Mouse (Mus musculus): ENCODE measurements around the gene Sh3bgrl. TPM values are rescaled to one million over a fixed set of nuclear protein-coding genes. Genes with fewer than 3 reads are reported as not detected.
"Not testable (repeated sequence)": the region's sequence is repeated elsewhere in the genome, so short reads cannot be mapped to it uniquely, and the experiment has no call there.

Sh3bgrl gene
- polyA plus RNA-seq (2015; fragmentation: Nextera tagmentation; extraction: Ambion mirVana): 40.5 and 73.1 TPM in 2 replicates

DNA sequence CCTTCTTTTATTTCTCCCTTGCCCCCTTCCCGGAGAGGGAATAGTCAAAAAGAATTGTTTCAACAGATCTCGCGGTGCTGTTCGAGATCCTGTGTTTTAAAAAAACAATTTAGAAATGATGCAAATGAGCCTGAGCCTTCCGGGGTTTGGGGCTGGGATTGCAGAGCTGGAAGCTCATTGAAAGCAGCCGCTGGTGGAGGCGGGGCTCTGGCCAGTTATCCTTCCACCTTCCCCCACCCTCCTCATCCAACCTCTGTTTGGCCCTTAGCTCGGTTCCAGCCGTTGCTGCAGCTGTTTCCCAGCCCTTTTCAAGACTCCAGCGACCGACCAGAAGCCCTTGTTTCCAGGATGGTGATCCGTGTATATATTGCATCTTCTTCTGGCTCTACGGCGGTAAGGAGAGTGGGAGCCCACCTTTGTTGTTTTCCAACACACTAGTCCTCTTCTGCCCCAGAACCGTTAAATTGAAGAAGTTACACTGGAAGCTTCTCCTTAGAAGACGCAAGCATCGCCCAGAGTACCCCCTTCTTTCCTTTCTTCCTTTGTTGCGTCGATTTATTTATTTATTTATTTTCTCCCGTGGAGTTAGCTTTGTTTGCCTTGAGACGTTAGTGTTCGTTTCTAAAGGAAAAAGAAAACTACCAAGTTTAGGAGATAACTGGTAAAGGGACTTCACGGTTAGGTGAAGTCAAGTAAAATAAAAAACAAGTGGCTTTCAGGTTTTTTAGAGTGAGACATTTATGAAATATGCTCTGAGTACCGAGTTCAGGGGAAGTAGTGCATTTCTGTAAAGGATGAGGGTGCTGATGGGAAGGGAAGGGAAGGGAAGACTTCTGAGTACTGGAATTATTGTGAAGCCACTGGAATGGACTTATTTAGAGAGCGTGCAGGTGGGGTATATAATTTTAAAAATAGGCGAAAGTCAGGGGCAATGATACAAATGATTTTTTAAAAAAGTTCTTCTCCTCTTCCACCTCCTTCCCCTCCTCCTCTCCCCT is at the start of gene Sh3bgrl:
Gene Sh3bgrl, plus strand, starts transcription at position 121 of the 998 bp plus-strand sequence.
- DNase-seq (ENCODE audit: low spot score): peak; percentile 62

DNA sequence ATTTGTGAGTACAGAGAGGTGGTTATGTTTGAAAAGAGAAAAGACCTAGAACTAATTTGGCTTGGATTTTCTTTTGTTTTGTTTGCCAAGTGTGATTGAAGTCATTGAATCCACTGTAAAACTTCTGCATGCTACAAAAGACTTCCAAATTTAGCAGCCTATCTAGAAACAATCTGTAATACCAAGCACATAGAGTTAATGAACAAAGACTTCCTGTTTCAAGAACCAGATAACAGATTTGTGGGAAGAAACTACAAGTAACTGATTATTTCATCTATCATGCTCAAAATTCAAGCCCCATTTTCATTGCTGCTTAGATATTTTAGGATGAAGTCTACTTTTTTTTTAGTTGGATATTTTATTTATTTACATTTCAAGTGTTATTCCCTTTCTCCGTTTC is 47.4 kb upstream of the Sh3bgrl start:
- DNase-seq (ENCODE audit: low spot score): no peak

DNA sequence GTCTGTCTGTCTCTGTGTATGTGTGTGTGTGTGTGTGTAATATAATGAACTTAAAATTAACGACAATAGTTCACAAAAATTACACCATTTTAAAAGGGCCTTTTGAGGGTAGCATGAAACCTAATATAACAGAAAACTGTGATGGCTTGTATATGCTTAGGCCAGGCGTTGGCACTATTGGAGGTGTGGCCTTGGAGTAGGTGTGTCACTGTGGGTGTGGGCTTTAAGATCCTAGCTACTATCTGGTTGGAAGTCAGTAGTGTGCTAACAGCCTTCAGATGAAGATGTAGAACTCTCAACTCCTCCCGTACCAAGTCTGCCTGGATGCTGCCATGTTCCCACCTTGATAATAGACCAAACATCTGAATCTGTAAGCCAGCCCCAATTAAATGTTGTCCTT is 23.4 kb upstream of the Sh3bgrl start:
- DNase-seq (ENCODE audit: low spot score): no peak

GRCm38 (mm10) chrX:109075716-109076115 is 19.4 kb upstream of the Sh3bgrl start:
- DNase-seq (ENCODE audit: low spot score): no peak

GRCm38 (mm10) chrX:109076355-109076754 is 18.8 kb upstream of the Sh3bgrl start:
- peak; percentile 24 for DNase-seq (ENCODE audit: low spot score)

DNA sequence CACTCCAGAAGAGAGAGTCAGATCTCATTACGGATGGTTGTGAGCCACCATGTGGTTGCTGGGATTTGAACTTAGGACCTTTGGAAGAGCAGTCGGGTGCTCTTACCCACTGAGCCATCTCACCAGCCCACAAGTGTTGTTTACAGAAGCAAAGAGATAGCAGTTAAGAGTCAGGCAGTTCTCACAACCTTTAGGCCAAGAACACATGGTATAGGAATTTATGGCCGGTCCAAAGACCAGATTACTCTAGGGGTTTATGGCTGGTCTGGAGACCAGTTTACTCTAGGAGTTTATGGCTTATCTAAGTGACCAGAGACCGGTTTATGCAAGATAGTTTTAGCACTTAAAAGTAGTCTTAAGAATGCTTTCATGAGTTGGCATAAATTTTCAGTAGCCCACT is 15.8 kb upstream of the Sh3bgrl start:
- DNase-seq (ENCODE audit: low spot score): not testable (repeated sequence)

DNA sequence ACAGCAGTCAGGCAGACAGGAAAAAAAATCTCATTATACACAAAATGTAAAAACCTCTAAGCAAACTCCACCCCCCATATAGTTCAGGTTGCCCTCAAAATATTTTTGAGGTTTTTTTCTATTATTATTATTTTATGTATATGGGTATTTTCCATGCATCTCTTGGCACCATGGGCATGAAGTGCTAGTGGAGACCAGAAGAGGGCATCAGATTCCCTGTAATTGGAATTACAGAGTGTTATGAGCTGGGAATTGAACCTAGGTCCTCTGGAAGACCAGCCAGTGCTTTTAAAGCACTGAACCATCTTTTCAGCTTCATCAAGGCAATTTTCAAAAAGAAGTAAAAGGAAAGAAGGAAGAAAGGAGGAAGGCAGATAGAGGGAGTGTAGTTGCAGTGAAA is 8.1 kb upstream of the Sh3bgrl start:
- DNase-seq (ENCODE audit: low spot score): no peak

DNA sequence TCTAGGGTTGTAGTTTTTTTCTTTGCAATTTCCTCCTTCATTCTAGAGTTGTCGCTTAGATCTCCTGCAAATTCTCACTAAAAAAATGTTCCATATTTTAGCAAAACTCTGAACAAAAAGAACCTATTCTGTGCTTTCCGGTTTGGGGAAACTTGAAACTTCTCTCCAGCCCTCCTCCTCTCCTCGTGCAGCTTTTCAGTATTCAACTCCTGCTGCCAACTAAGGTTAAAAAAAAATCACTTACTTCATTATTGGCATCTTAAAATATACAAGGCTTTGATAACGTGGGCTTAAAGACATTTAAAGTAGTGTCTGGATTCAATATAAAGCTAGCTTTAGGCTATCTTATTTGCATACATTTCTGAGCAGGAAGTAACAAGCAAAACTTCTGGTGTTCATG is 365 bp upstream of the Sh3bgrl start:
- DNase-seq (ENCODE audit: low spot score): no peak

DNA sequence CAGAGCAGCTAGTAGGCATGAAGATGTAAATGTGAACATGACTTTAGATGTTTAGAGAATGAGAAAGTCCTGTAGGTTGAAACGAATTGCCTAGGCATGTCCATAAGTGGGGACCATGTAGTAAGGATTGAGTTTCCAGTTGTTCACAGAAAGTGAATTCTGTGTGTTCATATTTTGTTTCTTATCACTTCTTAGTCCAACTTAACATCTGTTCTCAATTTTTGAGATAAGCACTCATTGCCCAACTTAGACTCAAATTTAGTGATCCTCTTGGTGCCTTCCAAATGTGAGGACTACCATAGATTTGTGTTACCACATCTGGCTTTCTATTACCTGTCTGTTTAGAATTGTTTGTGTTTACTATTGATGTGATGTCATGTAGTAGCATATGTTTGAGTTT is 3.3 kb downstream of the Sh3bgrl start:
- DNase-seq (ENCODE audit: low spot score): no peak

DNA sequence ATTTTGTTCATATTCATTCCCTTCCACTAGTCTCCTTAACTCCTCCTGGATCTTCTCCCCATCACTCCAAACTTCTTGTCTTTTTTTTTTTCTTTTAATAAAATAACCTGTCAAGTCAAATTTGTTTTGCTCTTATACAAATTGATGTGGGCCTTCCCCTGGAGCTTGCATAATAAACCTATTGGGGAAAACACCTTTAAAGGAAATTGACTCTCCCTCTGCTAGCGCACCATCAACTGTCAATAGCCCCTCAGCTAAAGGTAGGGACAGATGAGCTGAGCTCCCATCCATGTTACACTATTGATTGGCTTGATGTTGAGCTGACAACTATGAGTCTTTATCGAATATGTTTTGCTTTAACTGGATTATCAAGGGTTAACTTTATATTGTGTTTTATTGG is 5.3 kb downstream of the Sh3bgrl start:
- DNase-seq (ENCODE audit: low spot score): no peak

DNA sequence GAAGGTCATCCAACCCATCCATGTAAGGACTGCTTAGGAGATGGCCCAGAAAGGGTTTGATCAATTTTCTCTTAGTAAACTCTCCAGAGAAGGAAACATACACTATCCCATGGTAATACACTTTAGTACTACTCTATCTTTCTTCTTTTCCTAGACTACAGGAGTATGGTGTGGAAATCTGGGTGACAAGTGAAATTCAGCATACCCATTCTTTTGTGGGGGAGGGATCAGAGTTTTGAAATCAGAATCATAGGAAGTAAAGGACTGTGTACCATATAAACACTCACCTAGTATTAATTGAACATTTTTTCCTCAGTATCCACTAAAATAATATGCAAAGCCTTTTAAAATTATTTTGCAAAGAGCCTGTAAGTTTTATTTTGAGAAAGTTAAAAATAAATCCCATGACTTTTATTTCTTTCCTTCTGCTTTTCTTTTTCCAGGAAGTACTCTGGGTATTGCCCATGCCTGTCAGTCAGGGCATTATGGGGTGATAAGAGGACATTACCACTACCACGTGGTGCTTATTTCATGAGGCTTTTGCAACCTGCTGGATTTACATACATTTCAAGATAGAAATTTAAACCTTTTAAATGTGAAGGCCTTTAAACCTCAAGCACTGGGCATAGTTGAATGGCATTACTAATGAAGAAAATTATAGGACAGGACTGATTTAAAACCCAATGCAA is 13.1 kb downstream of the Sh3bgrl start:
- DNase-seq (ENCODE audit: low spot score): no peak

- no peak for DNase-seq (ENCODE audit: low spot score)
Measured at GRCm38 (mm10) chrX:109112885-109113284, 17.7 kb downstream of the Sh3bgrl start.

- no peak for DNase-seq (ENCODE audit: low spot score)
Measured at GRCm38 (mm10) chrX:109113401-109114280, 18.5 kb downstream of the Sh3bgrl start.

DNA sequence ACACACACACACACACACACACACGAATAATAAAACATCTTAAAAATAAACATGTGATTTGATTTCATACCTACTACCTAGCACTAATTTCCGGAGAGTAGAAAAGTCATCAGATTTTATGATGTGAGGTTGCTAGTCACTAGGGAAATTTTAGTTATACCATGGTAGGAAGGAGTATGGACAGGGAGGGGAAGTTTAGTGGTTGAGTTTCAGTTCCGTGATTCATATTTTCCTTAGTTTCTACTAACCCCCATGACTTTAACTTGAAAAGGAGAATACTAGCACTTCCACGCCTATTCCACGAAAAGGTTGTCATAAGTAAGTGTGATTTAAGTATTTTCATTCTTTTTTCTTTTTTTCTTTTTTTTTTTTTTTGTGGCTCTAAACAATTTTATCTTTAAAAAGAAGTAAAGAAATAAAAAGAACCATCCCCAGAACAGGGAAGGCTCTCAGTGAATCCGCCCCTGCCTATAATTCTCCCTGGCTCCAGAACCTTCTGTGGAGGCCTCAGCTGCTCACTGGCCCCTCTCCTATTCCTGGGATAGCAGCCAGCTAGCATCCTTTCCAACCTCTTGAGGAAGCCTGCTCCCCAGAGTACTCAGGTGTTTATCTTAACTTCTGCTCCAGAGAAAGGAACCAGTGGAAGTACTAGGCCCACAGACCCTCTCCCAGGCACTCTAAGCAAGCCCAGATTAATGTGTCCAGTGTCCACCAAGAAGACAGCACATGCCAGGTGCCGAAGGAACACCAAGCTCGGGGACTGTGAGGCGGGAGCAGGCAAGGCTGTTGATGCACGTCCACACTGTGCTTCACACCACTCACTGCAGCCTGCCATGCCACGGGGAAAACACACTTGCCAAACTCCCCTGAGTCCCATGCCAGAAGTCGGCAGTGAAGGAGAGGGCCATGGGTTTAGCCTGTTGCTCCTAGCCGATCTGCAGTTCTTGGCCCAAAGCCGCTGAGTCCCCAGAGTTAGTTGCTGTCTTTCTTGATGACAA is 25.0 kb downstream of the Sh3bgrl start:
- no peak for DNase-seq (ENCODE audit: low spot score)

GRCm38 (mm10) chrX:109121161-109121560 is 26.0 kb downstream of the Sh3bgrl start:
- DNase-seq (ENCODE audit: low spot score): no peak

- no peak for DNase-seq (ENCODE audit: low spot score)
Measured at GRCm38 (mm10) chrX:109122670-109123069, 27.5 kb downstream of the Sh3bgrl start.

DNA sequence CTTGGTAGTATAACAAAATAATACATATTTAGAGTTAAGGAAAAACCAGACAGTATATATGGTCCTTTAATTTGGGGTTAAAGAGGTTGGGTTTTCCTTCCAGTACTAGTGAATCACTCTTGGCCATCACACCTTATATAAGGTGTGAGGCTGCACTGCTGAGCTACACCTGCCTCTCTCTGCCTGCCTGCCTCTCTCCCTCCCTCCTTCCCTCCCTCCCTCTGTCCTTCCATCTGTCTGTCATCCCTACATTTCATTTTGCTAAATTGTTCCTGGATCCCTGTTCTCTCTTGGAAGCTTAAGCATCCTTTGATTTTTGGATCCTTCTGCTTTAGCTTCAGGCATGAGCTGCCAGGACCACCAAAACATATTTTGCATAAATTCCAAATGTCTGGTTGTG is 28.6 kb downstream of the Sh3bgrl start:
- DNase-seq (ENCODE audit: low spot score): no peak

DNA sequence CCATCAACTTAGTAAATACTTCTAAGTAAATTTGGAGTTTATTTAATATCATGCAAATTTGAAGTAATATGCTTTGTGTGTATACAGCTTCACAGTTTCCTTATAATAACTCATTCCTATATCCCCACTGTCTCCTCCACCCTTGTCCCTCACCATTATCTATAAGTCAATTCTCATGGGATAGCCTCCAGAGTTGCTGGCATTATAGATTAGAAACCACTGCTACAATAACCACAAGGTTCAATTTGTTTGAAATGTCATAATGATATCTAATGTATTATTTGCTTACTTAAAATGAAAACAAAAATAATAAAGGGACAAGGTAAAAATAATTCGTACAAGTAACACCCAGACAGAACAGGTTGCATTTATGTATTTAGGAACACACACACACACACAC is 31.7 kb downstream of the Sh3bgrl start:
- no peak for DNase-seq (ENCODE audit: low spot score)

GRCm38 (mm10) chrX:109127551-109128088 is 32.5 kb downstream of the Sh3bgrl start:
- no peak for DNase-seq (ENCODE audit: low spot score)

DNA sequence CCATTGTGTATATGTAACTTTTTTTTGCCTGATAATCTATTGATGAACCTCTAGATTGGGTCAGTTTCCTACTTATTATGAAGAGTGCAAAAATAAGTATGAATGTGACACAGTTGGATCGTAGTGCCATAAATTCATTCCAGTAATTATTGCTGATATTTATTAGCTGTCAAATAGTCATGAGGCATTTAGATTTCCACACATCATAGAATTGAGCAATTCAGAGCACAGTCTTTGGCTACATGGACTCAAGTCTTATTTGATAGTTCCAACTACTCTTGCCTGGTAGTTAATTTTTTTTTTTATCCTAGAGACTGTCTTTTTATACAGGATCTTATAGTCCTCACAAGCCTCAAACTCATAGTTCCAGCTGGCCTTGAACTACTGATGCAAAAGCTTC is 34.9 kb downstream of the Sh3bgrl start:
- no peak for DNase-seq (ENCODE audit: low spot score)

Data from thymus, postnatal 0 days (tissue).